Mouse (Mus musculus) stomach, postnatal 0 days (tissue): Measurements from ENCODE around the gene Ptch1. TPM values are rescaled to one million over a fixed set of nuclear protein-coding genes. Genes with fewer than 3 reads are reported as not detected.
A peak's percentile ranks its signal among the peaks of the same experiment; 100 is the strongest.

ENCODE experiments used
- ATAC-seq: fragments of 200-750 bp; cut with Nextera tagmentation; 2 replicates; pipeline ENCODE4 v1.8.0; 2017; ENCODE audit not compliant: low FRiP score, low TSS enrichment
- DNase-seq: peaks from one replicate; pipeline ENCODE4 v3.0.0-alpha.2; 2016; ENCODE audit warnings: low spot score
- H3K27ac ChIP-seq: fragments of 300-500 bp; sonication (generic); replicated peaks from 2 replicates; pipeline ENCODE4 v1.5.1; 2014; ENCODE audit warnings: mild to moderate bottlenecking, control low read depth
- H3K27me3 ChIP-seq: fragments of 300-500 bp; sonication (generic); 2 replicates; pipeline ENCODE4 v1.6.1; 2014; ENCODE audit warnings: low read length; ENCODE audit not compliant: control insufficient read depth, insufficient read depth
- H3K36me3 ChIP-seq: fragments of 300-500 bp; sonication (generic); 2 replicates; pipeline ENCODE4 v1.6.1; 2014; ENCODE audit warnings: low read length, mixed read lengths; ENCODE audit not compliant: control insufficient read depth, insufficient read depth
- H3K4me1 ChIP-seq: fragments of 300-500 bp; sonication (generic); replicated peaks from 2 replicates; pipeline ENCODE4 v1.6.1; 2014; ENCODE audit warnings: antibody characterized with exemption; ENCODE audit not compliant: control insufficient read depth, insufficient read depth
- H3K4me2 ChIP-seq: fragments of 300-500 bp; sonication (generic); replicated peaks from 2 replicates; pipeline ENCODE4 v1.6.1; 2014; ENCODE audit warnings: low read depth, mild to moderate bottlenecking, control low read depth, moderate library complexity
- H3K4me3 ChIP-seq: fragments of 300-500 bp; sonication (generic); 2 replicates; pipeline ENCODE4 v1.5.1; 2014; ENCODE audit warnings: low read depth, low read length, control low read depth
- H3K9ac ChIP-seq: fragments of 300-500 bp; sonication (generic); 2 replicates; pipeline ENCODE4 v1.6.1; 2014; ENCODE audit warnings: mild to moderate bottlenecking, low read length, control low read depth, mixed read lengths
- H3K9me3 ChIP-seq: fragments of 300-500 bp; sonication (generic); 2 replicates; pipeline ENCODE4 v1.6.1; 2016; ENCODE audit warnings: low read length; ENCODE audit not compliant: control insufficient read depth
- CTCF ChIP-seq: IDR thresholded peaks from 2 replicates; pipeline ENCODE4 v1.5.1; 2016; ENCODE audit warnings: antibody characterized with exemption, low read depth, mild to moderate bottlenecking, moderate library complexity
- EP300 ChIP-seq: optimal IDR thresholded peaks from 2 replicates; pipeline ENCODE3; 2016; ENCODE audit warnings: antibody characterized with exemption
- whole genome bisulfite sequencing: fragments of 180-500 bp; shearing (Covaris S2); extraction: QIAGEN DNeasy Blood & Tissue Kit; methylation state at CpG from one replicate; pipeline ENCODE4 v1.1.7; 2014; 5-methylcytosine and 5-hydroxymethylcytosine counted together
- polyA plus RNA-seq: library from polyadenylated mRNA; unstranded; fragments of >200 nt; fragmentation: Nextera tagmentation; extraction: Ambion mirVana; gene quantifications from 2 replicates; pipeline ENCODE4 v1.2.1, GENCODE M21; 2015

The Ptch1 gene
- polyA plus RNA-seq, 1 experiment from 2014 or later = 8.5 TPM

DNA sequence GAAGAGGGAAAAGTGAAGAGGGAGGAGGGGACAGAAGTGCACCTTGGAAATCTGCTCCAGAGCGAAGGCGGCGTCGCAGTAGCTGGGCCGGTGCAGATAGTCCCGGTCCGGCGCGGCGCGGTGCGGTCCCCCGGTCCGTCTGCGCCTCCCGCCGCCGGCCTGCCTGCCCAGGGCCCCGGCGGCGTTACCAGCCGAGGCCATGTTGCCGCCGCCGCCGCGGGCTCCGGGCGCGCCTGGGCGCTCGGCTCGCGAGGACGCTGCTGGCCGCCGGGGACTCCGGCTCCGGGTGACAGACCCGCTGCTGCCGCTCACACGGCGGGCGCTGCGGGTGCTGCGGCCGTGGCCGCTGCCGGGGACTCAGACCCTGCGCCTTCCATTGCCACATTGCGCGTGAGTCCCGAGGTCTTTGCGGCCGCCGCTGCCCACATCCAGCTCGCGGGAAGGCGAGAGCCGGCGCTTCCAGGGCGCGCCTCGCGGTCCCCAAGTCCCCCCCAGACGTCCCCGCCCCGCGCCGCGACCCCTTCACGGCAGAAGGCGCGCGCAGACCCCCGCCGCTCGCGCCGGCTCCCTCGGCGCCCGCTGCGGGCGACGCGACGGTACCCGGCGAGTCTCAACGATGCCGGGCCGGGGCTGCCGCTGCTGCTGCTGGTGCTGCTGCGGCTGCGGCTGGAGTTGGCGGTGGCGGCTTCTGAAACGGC is 7.9 kb downstream of the Ptch1 start:
- Histone ChIP-seq H3K4me3 (peak overlapping the region; percentile 93), H3K27ac (peak overlapping the region; percentile 98), H3K4me1 (no peaks in the 10 kb centered on the region), H3K4me2 (peak overlapping the region; percentile 97), H3K9me3 (no peaks in the 10 kb centered on the region), H3K36me3 (no peaks in the 10 kb centered on the region), H3K27me3 (no peaks in the 10 kb centered on the region), H3K9ac (peak overlapping the region; percentile 93)
- TF ChIP-seq EP300 = no peak
- DNase-seq (peak; percentile 55), ATAC-seq (no peak)
- 1% methylated on average over 78 of the region's 99 CpGs for WGBS

DNA sequence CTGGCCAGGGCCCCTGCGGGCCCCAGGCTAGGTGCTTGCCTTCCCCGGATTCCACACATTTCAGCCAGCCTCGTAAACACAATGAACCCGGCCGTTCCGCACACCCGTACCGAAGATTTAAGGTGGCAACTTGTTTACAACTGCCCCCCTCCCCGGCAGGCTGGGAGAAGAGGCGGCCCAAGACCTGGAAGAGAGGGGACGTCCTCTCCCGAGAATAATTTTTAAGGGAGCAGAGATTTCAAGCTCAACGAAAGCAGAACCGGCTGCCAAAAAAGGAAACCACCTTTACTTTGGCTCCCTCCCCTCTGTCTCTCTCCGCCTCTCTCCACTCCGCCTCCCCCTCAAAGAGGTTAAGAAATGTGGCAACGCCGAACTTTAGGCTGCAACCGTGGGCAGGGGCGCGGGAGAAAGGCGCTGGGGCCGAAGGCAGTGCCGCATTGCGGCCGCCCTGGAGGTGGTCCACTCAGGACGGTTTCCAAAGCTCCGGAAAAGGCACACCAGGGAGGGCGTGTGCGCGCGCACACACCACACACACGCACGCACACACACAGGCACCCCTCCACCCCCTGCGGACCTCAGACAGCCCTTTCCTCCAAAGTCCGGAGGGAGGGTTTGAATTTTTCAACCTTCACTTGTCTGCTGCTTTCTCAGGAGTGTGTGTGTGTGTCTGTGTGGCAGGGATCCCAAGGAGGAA is 8.6 kb downstream of the Ptch1 start:
- ATAC-seq (peak; percentile 18), DNase-seq (peak; percentile 78)
- H3K4me2 ChIP-seq = peak overlapping the region; percentile 97
- no peaks in the 10 kb centered on the region for H3K4me1 ChIP-seq
- H3K27me3 ChIP-seq = no peaks in the 10 kb centered on the region
- no peaks in the 10 kb centered on the region for H3K36me3 ChIP-seq
- peak overlapping the region; percentile 93 for H3K4me3 ChIP-seq
- WGBS = under 1% methylated on average over 35 of the region's 36 CpGs
- no peaks in the 10 kb centered on the region for H3K9me3 ChIP-seq
- peak overlapping the region; percentile 98 for H3K27ac ChIP-seq
- peak; percentile 66 for TF ChIP-seq EP300
- peak; percentile 26; the same call in 1 of the 2 replicates for TF ChIP-seq CTCF
- peak overlapping the region; percentile 93 for H3K9ac ChIP-seq

DNA sequence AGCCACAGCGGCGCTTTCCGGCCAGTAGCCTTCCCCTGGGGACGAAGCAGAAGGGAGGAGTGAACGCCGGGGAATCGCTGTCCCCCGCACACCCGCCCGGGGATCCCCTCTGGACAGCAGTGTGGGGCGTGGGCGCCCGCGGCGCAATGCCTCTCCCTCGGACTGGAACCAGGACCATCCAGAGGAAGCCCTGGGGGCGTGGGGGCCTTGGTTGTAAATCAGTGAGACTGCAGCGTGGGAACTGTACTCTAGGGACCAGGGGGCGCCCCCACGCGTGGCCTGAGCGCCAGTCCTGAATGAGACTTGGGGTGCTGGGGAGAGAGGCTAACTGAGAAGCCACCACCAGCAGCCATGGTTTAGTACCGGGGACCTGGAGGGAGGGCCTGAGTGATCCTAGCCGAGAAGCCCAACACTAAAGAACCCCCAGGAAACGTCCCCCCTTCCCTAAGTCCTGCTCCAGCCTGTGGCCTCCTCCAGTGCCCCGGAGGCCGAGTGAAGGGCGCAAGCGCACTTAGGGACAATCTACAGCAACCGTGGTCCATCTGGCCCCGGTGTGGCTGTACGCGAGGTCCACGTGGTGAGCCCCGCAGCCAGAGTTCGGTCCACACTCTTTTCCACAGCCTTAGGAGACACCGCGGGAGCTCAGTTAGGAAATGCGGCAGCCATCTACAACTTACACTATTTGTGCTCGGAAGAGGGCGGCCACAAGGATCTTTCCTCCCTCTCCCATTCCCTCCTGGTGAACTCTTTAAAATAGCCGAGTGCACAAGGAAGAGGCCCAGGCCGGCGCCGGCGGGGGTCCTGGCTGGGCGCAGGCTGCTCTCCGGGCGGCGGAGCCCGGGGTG is 9.4 kb downstream of the Ptch1 start:
- Histone ChIP-seq H3K27ac (peak overlapping the region; percentile 98), H3K4me2 (peak overlapping the region; percentile 97), H3K36me3 (no peaks in the 10 kb centered on the region), H3K9ac (peak overlapping the region; percentile 93), H3K4me3 (peak overlapping the region; percentile 93), H3K27me3 (no peaks in the 10 kb centered on the region), H3K9me3 (no peaks in the 10 kb centered on the region), H3K4me1 (peaks cover under 1% of the 10 kb centered on the region; the same call in 1 of the 2 replicates)
- ATAC-seq = no peak; the same call in 1 of the 2 replicates
- DNase-seq = peak; percentile 61
- TF ChIP-seq CTCF = peak; percentile 24; the same call in 1 of the 2 replicates
- no peak for TF ChIP-seq EP300
- under 1% methylated on average over 51 of the region's 51 CpGs for WGBS

DNA sequence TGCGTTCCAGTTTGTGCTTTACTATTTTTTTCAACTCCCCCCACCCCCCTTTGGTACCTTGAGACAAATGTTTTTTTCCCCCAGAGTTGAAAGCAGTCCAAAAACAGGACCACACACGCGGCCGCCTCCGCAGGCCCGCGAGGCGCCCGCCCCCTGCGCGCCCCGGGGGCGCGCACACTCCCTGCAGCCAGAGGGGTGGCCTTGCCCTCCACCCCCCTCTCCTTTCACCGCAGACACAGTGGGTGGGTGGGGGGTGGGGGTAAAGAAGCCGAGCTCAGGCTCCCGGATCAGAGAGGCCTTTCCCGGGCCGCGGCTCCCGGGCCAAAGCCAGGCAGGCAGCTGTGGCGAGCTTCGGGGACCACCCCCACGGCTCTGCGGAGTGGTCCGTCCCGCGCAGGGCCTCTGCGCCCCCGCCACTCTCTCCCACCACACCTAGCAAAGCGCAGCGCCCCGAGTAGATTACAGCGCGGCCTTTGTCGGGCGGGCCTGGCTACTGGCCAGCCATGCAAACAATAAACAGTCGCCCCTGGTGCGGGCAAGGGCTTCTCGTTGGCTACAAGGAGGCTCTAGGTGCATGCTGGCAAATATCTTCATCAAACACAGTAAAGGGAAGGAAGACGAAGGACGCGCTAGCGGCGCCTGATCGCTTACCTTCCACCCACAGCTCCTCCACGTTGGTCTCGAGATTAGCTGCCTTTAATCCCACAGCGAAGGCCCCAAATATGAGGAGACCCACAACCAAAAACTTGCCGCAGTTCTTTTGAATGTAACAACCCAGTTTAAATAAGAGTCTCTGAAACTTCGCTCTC is 10.2 kb downstream of the Ptch1 start:
- WGBS = under 1% methylated on average over 51 of the region's 51 CpGs
- no peak for TF ChIP-seq CTCF
- Histone ChIP-seq H3K27ac (peak overlapping the region; percentile 98), H3K9me3 (no peaks in the 10 kb centered on the region), H3K9ac (peak overlapping the region; percentile 93), H3K27me3 (no peaks in the 10 kb centered on the region), H3K4me2 (peak overlapping the region; percentile 97), H3K4me1 (peaks cover 3% of the 10 kb centered on the region; the same call in 1 of the 2 replicates), H3K36me3 (no peaks in the 10 kb centered on the region), H3K4me3 (peak overlapping the region; percentile 93)
- DNase-seq = peak; percentile 90
- peak; percentile 56 for ATAC-seq
